Mouse (Mus musculus): ENCODE measurements around the gene Srpk2.

DNA sequence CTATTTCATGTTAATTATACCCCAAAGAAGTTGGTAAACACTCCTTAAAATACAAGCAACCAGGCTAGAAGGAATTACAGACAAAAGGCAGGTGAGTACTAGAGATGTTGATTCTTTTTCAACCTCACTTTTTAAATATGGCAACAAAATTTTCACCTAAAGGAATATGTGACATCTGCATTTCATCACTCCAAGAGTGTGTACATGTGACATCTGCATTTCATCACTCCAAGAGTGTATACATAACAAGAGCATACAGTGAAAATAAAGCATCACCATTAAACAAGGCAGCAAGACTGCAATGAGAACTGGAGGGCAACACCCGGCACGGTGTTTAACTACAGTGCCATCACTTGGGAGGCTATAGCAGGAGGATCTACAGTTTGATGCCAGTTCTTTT is 23.2 kb downstream of the Srpk2 start:
- TF ChIP-seq CTCF (IDR thresholded peaks at IDR 0.05; ENCODE audit: borderline replicate concordance, extremely low read depth, insufficient read depth, insufficient read length), result no peak
- no peak for TF ChIP-seq POLR2A (IDR thresholded peaks at IDR 0.05; ENCODE audit: borderline replicate concordance, extremely low read depth, insufficient read depth, insufficient read length, poor library complexity, severe bottlenecking)

All from brain, embryonic 14.5 days (tissue).